Mouse (Mus musculus): Measurements from ENCODE around the gene Sgo2b. TPM values are rescaled to one million over a fixed set of nuclear protein-coding genes. Genes with fewer than 3 reads are reported as not detected.
"Not testable (repeated sequence)": the region's sequence is repeated elsewhere in the genome, so short reads cannot be mapped to it uniquely, and the experiment has no call there.

Sgo2b gene
- polyA plus RNA-seq (2016; fragmentation: Nextera tagmentation; extraction: Ambion mirVana) = 0.05 and 0.17 TPM in 2 replicates

DNA sequence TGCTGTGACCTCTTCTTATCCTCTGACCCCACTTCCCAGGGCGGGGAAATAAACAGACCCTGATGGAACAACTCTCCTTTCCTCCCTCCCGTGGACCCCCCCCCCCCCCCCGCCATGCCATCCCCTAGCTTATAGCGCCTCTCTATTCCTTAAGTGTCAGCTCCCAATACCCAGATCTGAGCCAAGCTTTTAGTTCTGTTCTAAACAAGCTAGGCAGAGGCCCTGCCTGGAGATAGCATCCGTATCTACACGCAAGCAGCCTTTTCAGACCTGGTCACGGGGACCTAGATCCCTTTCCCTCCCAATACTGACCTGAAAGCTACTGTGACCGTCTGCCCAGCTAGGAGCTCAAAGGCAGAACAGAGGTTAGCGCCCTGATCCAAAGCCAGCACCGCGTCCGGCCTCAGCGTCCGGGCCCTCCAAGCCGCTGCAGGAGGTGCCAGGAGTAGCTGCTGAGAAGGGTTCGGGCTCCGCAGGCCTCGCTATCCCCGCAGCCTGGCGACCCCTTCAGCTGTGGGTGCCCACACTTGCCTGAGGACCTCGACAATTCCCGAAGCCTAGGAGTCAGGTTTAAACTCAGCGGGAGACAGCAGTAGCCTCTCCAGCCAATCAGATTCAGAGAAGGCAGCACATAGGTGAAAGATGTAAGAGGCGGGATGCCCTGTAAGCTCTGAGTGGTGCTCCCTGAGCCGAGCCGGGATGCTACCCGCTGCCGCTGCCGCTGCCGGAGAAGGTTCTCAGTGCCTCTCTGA is at the start of gene Sgo2b:
Gene Sgo2b, minus strand, starts transcription at position 623 of the 752 bp plus-strand sequence.
- Histone ChIP-seq H3K9me3 (no peaks in the 10 kb centered on the region), H3K27me3 (replicated peaks; ENCODE audit: low read depth, poor library complexity, severe bottlenecking) (no peaks in the 10 kb centered on the region), H3K27ac (replicated peaks) (peak within 1 kb of the TSS; percentile 54), H3K4me1 (peaks cover 10% of the 10 kb centered on the region), H3K4me3 (peak within 1 kb of the TSS; percentile 55), H3K36me3 (replicated peaks) (no peaks in the 10 kb centered on the region)
- WGBS = 6% methylated on average over 30 of the region's 30 CpGs
- peak; percentile 56 for DNase-seq (ENCODE audit: low spot score)

DNA sequence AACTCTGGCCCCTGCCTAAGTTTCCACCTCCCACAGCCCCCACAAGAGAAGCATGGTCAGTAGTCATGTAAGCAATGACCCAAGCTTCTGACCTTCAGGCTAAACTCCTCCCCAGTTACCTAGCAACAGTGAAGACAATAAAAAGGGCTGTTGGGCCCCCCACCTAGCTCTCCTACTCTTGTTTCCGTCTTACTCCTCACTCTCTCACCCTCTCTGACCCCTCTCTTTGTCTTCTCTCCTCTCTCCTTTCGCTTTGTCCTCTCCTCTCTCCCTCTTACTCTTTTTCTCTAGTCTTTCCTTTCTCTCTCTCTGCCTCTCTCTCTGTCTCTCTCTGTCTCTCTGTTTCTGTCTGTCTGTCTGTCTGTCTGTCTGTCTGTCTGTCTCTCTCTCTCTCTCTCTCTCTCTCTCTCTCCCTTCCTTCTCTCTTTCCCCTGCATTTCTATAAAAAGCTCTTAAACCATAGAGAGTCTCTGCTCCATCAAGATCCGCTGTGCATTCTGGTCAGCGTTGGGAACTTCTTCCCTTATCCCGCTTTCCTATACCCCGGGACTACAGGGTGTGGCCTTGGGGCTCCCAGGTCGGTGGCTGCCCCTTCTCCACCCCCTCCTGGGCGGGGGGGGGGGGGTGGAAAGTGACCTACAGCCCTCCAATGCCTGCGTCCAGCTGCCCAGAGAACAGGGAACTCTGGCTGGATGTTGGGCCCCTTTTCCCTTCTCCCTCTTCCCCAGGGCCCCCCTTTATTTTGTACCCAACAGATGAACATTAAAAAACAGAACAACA is 18.8 kb upstream of the Sgo2b start:
- not testable (repeated sequence) for H3K27me3 ChIP-seq (replicated peaks; ENCODE audit: low read depth, poor library complexity, severe bottlenecking); DNase-seq (ENCODE audit: low spot score); H3K4me1 ChIP-seq; H3K4me3 ChIP-seq; H3K36me3 ChIP-seq (replicated peaks); H3K9me3 ChIP-seq
- WGBS = 25% methylated on average over 9 of the region's 9 CpGs
- H3K27ac ChIP-seq (replicated peaks) = 0 out of 2 replicates have a peak overlapping the region, but pooled peaks have one; percentile 35

- H3K36me3 ChIP-seq (replicated peaks) = no peaks in the 10 kb centered on the region
- DNase-seq (ENCODE audit: low spot score) = no peak
Observed at GRCm38 (mm10) chr8:63961032-63961785, 9.2 kb upstream of the Sgo2b start.

DNA sequence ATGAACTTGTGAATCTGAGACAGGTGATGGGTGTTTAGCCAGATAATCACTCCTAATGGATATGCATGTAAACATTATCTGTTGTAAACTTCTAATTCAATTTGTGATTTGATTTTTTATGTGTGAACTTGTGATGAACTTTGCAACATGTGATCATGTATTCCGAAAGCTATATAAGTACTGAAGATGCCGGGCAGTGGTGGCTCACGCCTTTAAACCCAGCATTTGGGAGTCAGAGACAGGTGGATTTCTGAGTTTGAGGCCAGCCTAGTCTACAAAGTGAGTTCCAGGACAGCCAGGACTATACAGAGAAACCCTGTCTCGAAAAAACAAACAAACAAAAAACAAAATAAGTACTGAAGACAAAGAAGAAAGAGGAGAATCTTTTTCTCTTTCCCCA is 1.8 kb upstream of the Sgo2b start:
- WGBS = 87% methylated on average over 4 of the region's 4 CpGs
- H3K36me3 ChIP-seq (replicated peaks); H3K27ac ChIP-seq (replicated peaks); DNase-seq (ENCODE audit: low spot score); H3K9me3 ChIP-seq; H3K4me3 ChIP-seq; H3K27me3 ChIP-seq (replicated peaks; ENCODE audit: low read depth, poor library complexity, severe bottlenecking): not testable (repeated sequence)
- peaks cover 10% of the 10 kb centered on the region for H3K4me1 ChIP-seq

More at GRCm38 (mm10) chr8:63961032-63961785, 9.2 kb upstream of the Sgo2b start:
- WGBS = 76% methylated on average over 3 of the region's 3 CpGs
- Histone ChIP-seq H3K4me1 (no peaks in the 10 kb centered on the region), H3K27me3 (replicated peaks; ENCODE audit: low read depth, poor library complexity, severe bottlenecking) (no peaks in the 10 kb centered on the region), H3K9me3 (no peaks in the 10 kb centered on the region), H3K4me3 (no peak overlapping the region), H3K27ac (replicated peaks) (no peak overlapping the region)

DNA sequence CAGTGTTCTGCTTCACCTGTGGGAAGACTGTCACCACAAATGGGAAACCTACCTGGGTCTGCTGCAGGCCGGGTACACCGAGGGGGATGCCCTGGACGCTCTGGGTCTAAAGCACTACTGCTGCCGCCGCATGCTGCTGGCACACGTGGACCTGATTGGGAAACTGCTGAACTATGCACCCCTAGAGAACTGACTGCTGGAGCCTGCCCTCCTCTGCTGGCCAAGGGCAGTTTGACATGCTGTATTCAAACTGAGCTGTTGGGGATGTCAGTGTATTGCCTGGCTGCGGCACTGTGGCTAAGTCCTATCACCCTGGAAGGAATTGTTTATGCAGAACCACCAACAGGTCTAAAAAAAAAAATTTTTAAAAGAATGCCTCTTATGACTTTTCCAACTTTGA is 18.9 kb downstream of the Sgo2b start:
- H3K4me1 ChIP-seq = no peaks in the 10 kb centered on the region
- 75% methylated on average over 7 of the region's 7 CpGs for WGBS

DNA sequence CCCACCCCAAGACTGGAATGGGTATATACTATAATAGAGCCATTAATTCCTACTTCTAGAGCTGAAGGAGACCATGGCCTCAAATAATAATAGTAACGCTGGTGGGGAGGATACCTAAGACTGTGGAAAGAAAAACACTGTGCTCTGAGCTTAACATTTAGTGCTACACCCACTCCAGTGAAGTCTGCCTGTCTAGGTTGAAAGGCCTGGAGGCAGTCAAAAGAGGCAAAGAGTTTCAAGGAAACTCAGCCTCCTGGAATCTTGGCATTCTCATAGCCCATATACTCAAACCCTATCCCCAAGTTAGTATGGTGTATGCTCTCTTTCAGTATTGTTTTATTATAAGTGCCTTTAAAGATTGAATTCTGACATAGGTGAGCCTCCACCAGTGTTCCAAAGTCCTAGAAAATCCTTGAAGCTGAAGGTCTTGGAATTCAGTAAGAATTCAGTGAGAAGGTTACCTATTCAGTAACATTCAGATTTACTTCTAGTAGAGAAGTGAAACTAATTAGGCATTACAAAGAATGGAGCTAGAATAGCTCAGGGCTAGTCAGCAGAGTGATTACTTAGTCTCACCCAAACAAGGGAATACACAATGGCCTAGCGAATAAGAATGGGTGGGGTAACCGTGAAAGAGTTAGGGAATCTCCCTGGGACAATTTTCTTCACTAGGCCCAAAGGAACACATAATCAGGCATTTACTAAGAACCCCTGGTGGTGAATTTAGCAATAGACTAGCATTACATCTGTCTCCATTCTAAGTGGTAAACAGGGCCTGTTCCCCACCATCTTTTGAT is 22.5 kb downstream of the Sgo2b start:
- 65% methylated on average over 3 of the region's 3 CpGs for WGBS

More for the DNA sequence above, 18.9 kb downstream of the Sgo2b start:
- Histone ChIP-seq H3K9me3 (no peaks in the 10 kb centered on the region), H3K36me3 (replicated peaks) (no peaks in the 10 kb centered on the region), H3K4me3 (no peak overlapping the region), H3K27ac (replicated peaks) (no peak overlapping the region), H3K27me3 (replicated peaks; ENCODE audit: low read depth, poor library complexity, severe bottlenecking) (no peaks in the 10 kb centered on the region)
- no peak for DNase-seq (ENCODE audit: low spot score)

DNA sequence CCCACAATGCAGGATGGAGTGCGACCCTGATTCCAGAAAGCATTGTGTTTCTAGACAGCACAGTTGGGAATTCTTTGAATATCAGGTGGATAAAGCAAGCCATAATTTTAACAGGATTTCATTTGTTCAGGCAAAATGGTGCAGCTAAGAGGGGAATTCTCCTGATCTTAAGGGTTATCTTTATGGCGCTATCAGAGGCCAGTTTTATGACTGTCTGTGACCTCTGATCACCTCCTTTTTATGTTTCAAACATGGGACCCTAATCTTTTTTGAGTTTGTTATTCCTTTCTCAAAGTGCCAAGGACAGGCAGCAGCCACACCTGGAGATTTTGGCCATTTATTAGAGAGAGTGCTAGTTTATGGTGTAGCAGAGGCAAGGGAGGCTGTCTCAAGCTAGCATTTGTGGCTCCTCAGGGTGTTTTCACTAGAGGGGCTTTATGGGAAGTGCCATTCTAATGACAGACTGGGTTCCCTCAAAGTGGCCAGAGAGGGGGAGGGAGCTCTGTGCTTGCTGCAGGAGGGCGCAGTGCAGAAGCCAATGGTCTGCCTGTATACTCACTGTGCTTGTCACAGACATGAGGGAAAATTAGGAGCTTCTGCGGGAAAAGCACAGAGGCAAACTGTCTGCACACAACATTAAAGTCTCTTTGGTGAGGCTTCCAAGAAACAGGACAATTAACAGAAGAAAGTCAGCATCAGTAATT is 30.6 kb downstream of the Sgo2b start:
- no peaks in the 10 kb centered on the region for H3K4me1 ChIP-seq
- WGBS = 63% methylated on average over 4 of the region's 4 CpGs

More for the DNA sequence above, 22.5 kb downstream of the Sgo2b start:
- H3K36me3 ChIP-seq (replicated peaks) = no peaks in the 10 kb centered on the region
- DNase-seq (ENCODE audit: low spot score) = no peak
- no peaks in the 10 kb centered on the region for H3K27me3 ChIP-seq (replicated peaks; ENCODE audit: low read depth, poor library complexity, severe bottlenecking)
- H3K9me3 ChIP-seq = no peaks in the 10 kb centered on the region
- no peaks in the 10 kb centered on the region for H3K4me1 ChIP-seq
- no peak overlapping the region for H3K4me3 ChIP-seq
- no peak overlapping the region for H3K27ac ChIP-seq (replicated peaks)

GRCm38 (mm10) chr8:63895096-63895495 is 57.0 kb downstream of the Sgo2b start:
- 81% methylated on average over 2 of the region's 2 CpGs for WGBS
- Histone ChIP-seq H3K4me3 (no peak overlapping the region), H3K9me3 (no peaks in the 10 kb centered on the region), H3K27me3 (replicated peaks; ENCODE audit: low read depth, poor library complexity, severe bottlenecking) (no peaks in the 10 kb centered on the region), H3K36me3 (replicated peaks) (no peaks in the 10 kb centered on the region), H3K4me1 (no peaks in the 10 kb centered on the region), H3K27ac (replicated peaks) (no peak overlapping the region)
- no peak for DNase-seq (ENCODE audit: low spot score)

More for the DNA sequence above, 30.6 kb downstream of the Sgo2b start:
- H3K27ac ChIP-seq (replicated peaks) = no peak overlapping the region
- DNase-seq (ENCODE audit: low spot score) = no peak
- H3K36me3 ChIP-seq (replicated peaks) = no peaks in the 10 kb centered on the region
- no peak overlapping the region for H3K4me3 ChIP-seq
- H3K9me3 ChIP-seq = no peaks in the 10 kb centered on the region
- no peaks in the 10 kb centered on the region for H3K27me3 ChIP-seq (replicated peaks; ENCODE audit: low read depth, poor library complexity, severe bottlenecking)

GRCm38 (mm10) chr8:63878353-63878752 is 73.7 kb downstream of the Sgo2b start:
- no peak overlapping the region for H3K27ac ChIP-seq (replicated peaks)
- 89% methylated on average over 4 of the region's 4 CpGs for WGBS
- H3K9me3 ChIP-seq = no peaks in the 10 kb centered on the region
- no peak for DNase-seq (ENCODE audit: low spot score)
- no peaks in the 10 kb centered on the region for H3K27me3 ChIP-seq (replicated peaks; ENCODE audit: low read depth, poor library complexity, severe bottlenecking)
- H3K4me1 ChIP-seq = no peaks in the 10 kb centered on the region
- H3K4me3 ChIP-seq = no peak overlapping the region
- no peaks in the 10 kb centered on the region for H3K36me3 ChIP-seq (replicated peaks)

DNA sequence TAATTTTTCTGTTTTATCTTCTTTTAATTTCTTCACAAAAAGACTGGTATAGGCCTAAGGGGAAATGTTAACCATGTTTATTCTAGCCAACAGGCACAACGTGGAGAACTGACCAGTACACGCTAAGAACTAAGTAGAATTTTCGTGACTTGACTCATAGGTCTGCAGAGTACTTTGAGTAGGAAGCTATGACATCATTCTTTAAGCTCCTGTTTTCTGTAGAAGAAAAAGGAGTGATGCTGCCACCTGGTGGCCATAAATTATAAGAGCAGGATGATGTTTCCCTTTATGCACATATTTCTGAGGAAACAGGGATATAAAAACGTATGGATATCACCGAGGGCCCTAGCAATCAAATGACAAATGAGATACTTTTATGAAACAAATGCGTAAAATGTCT is 74.7 kb downstream of the Sgo2b start:
- no peaks in the 10 kb centered on the region for H3K9me3 ChIP-seq
- peak; percentile 65 for DNase-seq (ENCODE audit: low spot score)
- H3K36me3 ChIP-seq (replicated peaks) = no peaks in the 10 kb centered on the region
- WGBS = 26% methylated on average over 6 of the region's 6 CpGs
- H3K4me1 ChIP-seq = no peaks in the 10 kb centered on the region
- H3K27ac ChIP-seq (replicated peaks) = no peak overlapping the region
- H3K27me3 ChIP-seq (replicated peaks; ENCODE audit: low read depth, poor library complexity, severe bottlenecking) = no peaks in the 10 kb centered on the region
- H3K4me3 ChIP-seq = no peak overlapping the region

- no peak overlapping the region for H3K4me3 ChIP-seq
- no peak overlapping the region for H3K27ac ChIP-seq (replicated peaks)
- H3K4me1 ChIP-seq = no peaks in the 10 kb centered on the region
- no peaks in the 10 kb centered on the region for H3K36me3 ChIP-seq (replicated peaks)
- WGBS = 91% methylated on average over 7 of the region's 7 CpGs
- no peaks in the 10 kb centered on the region for H3K9me3 ChIP-seq
- H3K27me3 ChIP-seq (replicated peaks; ENCODE audit: low read depth, poor library complexity, severe bottlenecking) = no peaks in the 10 kb centered on the region
- no peak for DNase-seq (ENCODE audit: low spot score)
Observed at GRCm38 (mm10) chr8:63876949-63877348, 75.1 kb downstream of the Sgo2b start.
